Mouse (Mus musculus) embryonic facial prominence, embryonic 12.5 days (tissue): Measurements from ENCODE around the gene Cd9. TPM values are rescaled to one million over a fixed set of nuclear protein-coding genes. Genes with fewer than 3 reads are reported as not detected.

Experiments used
- ATAC-seq: fragments of 200-750 bp; cut with Nextera tagmentation; 2 replicates; pipeline ENCODE4 v1.8.0; 2017; ENCODE audit not compliant: insufficient number of reproducible peaks, insufficient read depth, low FRiP score, low TSS enrichment
- H3K27ac ChIP-seq: fragments of 300-500 bp; sonication (generic); 2 replicates; pipeline ENCODE4 v1.5.1; 2016; ENCODE audit warnings: mild to moderate bottlenecking
- H3K27me3 ChIP-seq: fragments of 300-500 bp; sonication (generic); 2 replicates; pipeline ENCODE4 v1.6.1; 2016; ENCODE audit warnings: mild to moderate bottlenecking, moderate library complexity
- H3K36me3 ChIP-seq: fragments of 300-500 bp; sonication (generic); 2 replicates; pipeline ENCODE4 v1.6.1; 2016; ENCODE audit warnings: mild to moderate bottlenecking
- H3K4me1 ChIP-seq: fragments of 300-500 bp; sonication (generic); 2 replicates; pipeline ENCODE4 v1.6.1; 2016
- H3K4me2 ChIP-seq: fragments of 300-500 bp; sonication (generic); replicated peaks from 2 replicates; pipeline ENCODE4 v1.6.1; 2016; ENCODE audit warnings: mild to moderate bottlenecking, moderate library complexity
- H3K4me3 ChIP-seq: fragments of 300-500 bp; sonication (generic); 2 replicates; pipeline ENCODE4 v1.5.1; 2016; ENCODE audit warnings: mild to moderate bottlenecking
- H3K9ac ChIP-seq: fragments of 300-500 bp; sonication (generic); 2 replicates; pipeline ENCODE4 v1.6.1; 2016; ENCODE audit warnings: mild to moderate bottlenecking, moderate library complexity
- H3K9me3 ChIP-seq: fragments of 300-500 bp; sonication (generic); 2 replicates; pipeline ENCODE4 v1.6.1; 2016; ENCODE audit warnings: mild to moderate bottlenecking, moderate library complexity
- WGBS: fragments of 180-500 bp; shearing (Covaris S2); methylation state at CpG from one replicate; pipeline ENCODE4 v1.1.7; 2016; 5-methylcytosine and 5-hydroxymethylcytosine counted together
- polyA plus RNA-seq: library from polyadenylated mRNA; unstranded; fragments of >200 nt; fragmentation: Nextera tagmentation; extraction: Ambion mirVana; gene quantifications from 2 replicates; pipeline ENCODE4 v1.2.1, GENCODE M21; 2016

The Cd9 gene
- polyA plus RNA-seq, 1 experiment from 2014 or later, result 72.0 TPM

GRCm38 (mm10) chr6:125410995-125411547 lies 83.5 kb downstream of the Cd9 start:
- no peaks in the 10 kb centered on the region for H3K36me3 ChIP-seq
- H3K27ac ChIP-seq, result no peak overlapping the region
- H3K4me1 ChIP-seq, result no peaks in the 10 kb centered on the region
- no peaks in the 10 kb centered on the region for H3K9me3 ChIP-seq
- 60% methylated on average over 8 of the region's 8 CpGs for WGBS
- no peak overlapping the region for H3K4me2 ChIP-seq
- H3K4me3 ChIP-seq, result no peak overlapping the region
- H3K9ac ChIP-seq, result no peak overlapping the region
- no peak for ATAC-seq
- H3K27me3 ChIP-seq, result no peaks in the 10 kb centered on the region

GRCm38 (mm10) chr6:125410551-125410950 lies 84.0 kb downstream of the Cd9 start:
- Histone ChIP-seq H3K27me3 (no peaks in the 10 kb centered on the region), H3K4me2 (no peak overlapping the region), H3K9me3 (no peaks in the 10 kb centered on the region), H3K4me3 (no peak overlapping the region), H3K9ac (no peak overlapping the region), H3K36me3 (no peaks in the 10 kb centered on the region), H3K27ac (no peak overlapping the region), H3K4me1 (no peaks in the 10 kb centered on the region)
- WGBS, result 73% methylated on average over 11 of the region's 11 CpGs
- no peak for ATAC-seq

Other genes with a start within 250 kb of the Cd9 start
- 0.20 and 0.29 TPM in 2 replicates for gene Tuba3a, start 208.7 kb downstream of the Cd9 start, polyA plus RNA-seq
- 27.2 and 28.2 TPM in 2 replicates for gene Ltbr, start 180.9 kb downstream of the Cd9 start, polyA plus RNA-seq
- 0.52 and 1.1 TPM in 2 replicates for gene Scnn1a, start 174.1 kb downstream of the Cd9 start, polyA plus RNA-seq
- 49.4 and 51.9 TPM in 2 replicates for gene Tnfrsf1a, start 145.4 kb downstream of the Cd9 start, polyA plus RNA-seq
- 0.34 and 0.47 TPM in 2 replicates for gene Plekhg6, start 114.0 kb downstream of the Cd9 start, polyA plus RNA-seq
- 7.4 and 7.5 TPM in 2 replicates for gene Vwf, start 52.0 kb upstream of the Cd9 start, polyA plus RNA-seq
- gene Ano2, start 195.6 kb upstream of the Cd9 start, polyA plus RNA-seq, result 0.35 and 0.64 TPM in 2 replicates